Mouse (Mus musculus): ENCODE measurements at regions not wholly inside any gene's neighbourhood (a gene's known extent, or its start where the extent isn't known, plus 50 kb on each side); places are given as distances from the start of the nearest gene placed in this dataset.

DNA sequence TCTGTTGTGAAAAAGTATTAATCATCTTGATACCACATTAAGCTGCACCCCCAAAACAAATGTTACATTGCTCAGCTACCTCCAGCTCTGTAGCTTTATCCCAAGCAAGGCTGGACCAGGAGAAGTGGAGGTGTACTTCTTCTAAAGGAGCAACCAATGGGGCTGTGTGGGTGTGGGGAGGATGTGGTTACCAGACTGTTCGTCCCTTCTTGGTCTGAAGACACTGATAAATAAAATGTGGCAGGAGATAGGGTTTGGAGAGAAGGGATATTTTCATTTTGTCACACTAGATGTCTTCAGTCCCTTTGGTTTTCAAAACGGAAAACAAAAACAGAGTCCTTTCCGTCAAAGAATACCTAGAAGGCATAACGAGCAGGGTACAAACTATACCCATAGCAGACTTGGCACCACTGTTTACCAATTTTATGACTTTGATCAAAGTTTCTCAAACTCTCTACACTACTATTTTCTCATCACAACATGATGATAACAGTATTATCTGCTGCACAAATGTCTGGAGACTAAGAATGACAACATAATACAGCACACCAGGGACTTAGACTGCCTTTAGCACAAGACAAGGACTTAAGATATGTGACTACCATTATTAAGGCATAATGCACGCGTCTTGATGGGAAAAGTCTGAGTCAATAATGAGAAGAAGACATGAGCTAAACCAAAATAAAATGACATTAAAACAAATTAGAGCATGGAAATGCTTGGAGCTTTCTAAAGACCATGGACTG lies 253.4 kb upstream of the Rag2 start:
- DNase-seq (ENCODE audit: low spot score), result peak; percentile 26

DNA sequence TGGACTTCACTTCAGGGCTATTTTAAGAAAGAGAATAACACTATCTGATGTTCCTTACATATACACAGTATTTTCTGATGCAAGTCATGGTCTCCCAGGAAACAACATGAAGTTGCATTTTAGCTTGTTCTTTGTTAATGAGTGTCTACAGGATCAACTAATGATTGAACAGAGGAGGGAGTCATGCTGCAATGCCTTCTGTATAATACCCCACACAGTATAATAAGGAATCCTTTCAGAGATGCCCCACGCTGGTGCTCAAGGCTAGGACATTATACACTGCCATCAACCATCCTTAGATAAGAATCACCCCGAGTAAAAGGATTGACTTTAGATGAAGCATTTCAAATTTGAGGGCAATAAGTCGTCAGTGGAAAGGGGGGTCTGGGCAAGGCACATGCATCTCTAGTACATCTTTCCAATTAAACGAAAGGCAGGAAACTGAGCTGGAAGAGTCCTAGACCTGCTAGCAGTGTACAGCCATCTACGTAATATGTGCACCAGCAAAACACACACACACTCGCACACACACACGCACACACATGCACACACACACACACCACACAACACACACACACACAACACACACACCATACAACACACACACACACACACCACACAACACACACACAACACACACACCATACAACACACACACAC lies 252.6 kb upstream of the Rag2 start:
- DNase-seq (ENCODE audit: low spot score), result peak; percentile 10

DNA sequence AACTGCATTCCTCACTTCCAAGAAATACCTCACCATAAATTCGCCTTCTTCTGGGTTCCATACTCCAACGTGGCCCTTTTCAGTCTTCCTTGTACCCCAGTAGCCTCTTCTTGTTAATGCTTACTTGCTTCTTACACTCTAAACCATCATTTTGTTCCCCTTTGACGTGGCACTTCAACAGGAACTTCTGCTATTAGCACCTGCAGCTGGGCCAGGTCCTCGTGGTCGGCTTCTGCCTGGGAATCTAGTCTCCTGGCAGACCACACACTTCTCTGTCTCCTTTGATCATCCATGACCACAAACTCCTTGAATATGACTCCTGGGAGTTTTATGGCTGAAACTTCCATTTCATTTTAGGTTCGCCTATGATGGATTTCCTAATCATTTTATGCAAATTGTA lies 243.9 kb upstream of the Rag2 start:
- DNase-seq (ENCODE audit: low spot score), result no peak

DNA sequence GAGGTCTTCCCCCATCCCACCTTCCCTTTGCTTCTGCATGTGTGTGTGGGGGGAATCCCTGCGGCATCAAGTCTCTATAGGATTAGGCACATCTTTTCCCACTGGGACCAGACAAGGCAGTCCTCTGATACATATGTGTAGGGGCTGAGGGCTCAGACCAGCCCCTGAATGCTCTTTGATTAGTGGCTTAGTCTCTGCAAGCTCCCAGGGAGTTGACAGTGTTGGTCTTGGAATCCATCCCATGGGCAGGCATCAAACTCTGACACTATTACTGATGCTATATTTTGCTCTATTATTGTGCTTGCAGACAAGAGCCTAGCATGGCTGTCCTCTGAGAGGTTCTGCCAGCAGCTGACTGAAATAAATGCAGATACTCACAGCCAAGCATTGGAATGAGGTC lies 209.5 kb upstream of the Rag2 start:
- no peak for DNase-seq (ENCODE audit: low spot score)

DNA sequence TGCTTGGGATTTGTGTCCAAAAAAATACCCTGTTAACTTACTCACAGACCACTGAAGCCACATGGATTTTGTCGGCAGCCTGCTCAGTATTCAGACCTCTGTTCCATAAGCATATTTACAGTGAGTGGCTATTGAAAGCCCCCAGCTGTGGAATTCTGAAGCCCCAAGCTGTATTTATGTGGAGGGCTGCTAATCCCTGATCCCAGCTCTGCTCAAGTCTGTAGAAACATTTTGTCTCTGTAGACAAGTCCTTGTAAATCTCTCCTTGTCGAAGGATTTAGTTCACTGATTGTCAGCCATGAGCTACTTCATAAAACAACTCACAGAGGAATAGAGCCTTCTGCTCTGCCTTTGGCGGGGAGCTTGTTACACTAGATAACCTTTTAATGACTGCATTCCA lies 207.8 kb upstream of the Rag2 start:
- no peak for DNase-seq (ENCODE audit: low spot score)

DNA sequence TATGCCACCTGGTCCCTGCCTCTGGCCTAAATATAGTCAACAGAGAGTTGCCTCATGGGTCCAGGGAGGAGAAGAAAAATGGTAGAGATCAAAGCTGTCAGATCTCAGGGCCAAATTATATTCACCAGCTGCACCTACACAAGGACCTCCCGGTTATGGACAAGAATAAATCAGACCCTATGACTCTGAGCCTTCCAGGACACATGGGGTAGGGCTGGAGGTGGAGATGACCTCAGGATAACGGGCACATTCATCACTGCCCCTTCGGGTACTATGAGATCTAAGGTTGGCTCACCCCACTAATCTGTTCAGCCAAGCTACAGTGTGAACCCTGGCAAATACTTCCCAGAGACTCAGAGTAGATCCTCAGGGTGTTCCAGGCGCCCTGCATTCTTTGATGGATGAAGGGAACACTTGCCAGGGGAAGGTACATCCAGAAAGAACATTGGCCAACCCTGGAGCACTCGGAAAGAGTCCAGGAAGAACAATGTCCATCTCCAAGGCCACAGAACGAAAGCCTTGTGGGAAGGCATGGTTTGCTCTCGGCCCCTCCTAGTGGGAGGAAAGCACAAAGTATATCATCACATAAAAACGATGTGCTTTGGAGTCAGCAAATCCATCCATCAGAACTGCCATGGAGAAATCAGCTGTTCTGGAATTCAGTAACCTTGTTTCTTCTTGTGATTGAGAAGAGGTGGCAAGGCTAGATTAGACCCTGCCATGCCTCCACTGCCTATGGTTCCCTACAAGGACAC lies 191.2 kb upstream of the Rag2 start:
- no peak for DNase-seq (ENCODE audit: low spot score)

DNA sequence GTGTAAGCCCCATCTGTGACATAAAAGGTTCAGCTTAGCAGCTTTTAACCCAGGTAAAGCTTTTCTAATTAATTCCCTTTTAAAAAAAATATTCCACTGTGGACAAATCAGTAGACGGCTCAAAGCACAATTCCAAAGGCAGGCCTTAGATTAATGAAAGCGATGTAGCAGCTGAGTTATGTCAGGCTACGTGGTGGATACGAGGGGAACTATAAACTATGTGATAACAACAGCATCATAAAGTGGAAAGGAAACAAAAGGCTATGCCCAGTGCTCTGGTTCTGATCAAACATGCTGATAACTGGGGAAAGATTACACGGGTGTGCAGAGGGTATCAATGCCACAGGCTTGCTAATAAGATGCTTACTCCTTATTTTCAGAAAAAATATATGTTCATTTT lies 184.3 kb upstream of the Rag2 start:
- DNase-seq (ENCODE audit: low spot score), result no peak

DNA sequence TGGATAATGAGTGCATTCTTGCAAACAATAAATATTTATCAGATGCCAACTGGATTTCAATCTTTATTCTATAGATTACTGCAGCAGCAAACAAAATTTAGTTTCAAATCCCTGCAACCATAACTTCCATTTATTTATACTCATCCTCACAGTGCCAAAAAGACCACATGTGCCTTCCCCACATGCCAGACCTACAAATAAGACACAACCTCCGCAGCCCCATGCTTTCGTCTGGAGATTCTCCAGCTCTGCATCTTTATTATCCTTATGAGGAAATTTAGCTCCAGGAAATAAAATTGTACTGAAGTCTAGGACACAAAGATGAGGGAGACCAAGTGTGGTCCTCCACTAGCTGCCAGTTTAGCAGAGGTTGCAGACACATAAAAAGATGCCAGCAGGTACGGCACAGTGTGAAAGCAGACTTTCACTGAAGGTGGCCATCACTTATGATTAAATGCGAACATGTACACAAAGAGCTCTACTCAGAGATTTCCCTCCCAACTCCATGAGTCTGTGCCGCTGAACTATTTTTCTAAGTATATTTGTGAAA lies 183.4 kb upstream of the Rag2 start:
- no peak for DNase-seq (ENCODE audit: low spot score)

DNA sequence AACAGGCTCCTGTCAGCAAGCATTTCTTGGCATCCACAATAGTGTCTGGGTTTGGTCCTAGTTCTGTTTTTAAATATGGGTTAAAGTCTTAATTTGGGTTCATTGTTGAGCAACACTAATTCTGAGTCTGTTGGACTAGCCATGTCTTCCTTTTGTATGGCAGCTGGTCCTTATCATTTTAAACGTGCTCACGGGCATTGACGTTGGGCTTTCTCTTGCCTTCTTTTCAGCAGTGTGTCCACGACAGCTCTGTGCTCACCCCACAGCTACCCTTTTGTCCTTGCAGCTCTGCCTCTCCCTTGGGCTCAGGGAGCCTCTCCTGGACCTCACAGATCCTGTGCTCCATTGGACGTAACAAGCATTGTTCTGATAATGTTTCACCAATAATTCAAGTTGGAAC lies 168.9 kb upstream of the Rag2 start:
- no peak for DNase-seq (ENCODE audit: low spot score)

DNA sequence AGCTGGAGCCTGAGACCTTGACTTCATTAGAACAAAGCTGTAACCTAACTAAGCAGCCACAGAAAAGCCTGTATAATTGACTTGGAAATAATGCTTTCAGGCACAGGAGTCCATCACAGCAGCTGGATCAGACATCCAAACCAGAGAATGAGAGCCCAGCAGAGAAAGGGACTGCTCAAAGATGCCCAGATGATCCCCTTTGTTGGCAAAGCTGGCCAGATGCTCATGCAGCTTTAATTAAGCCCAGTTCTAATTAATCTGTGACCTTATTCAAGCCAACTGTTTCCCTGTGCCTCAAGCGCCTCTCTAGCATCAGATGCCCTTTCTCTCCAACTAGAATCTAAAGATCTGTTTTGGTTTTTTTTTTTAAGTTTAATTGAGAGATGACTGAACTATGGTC lies 165.6 kb upstream of the Rag2 start:
- DNase-seq (ENCODE audit: low spot score), result no peak

DNA sequence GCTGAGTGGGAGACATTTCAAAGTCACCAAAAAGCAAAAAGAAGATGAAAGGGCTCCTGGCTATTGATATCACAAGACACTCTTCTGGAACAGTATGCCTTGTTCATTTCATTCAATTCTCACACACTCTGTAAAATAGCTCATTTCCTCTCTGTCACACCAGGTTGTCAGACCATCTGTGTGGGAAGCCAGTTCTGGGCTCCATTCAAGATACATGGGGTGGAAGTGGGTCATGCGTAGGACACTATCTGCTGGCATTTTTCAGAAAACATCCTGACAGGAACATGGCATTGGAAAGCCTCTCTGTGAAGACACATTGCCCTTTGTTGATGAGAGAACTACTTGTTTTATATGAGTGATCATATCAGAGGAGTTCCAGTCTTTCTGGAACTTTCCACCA lies 162.1 kb upstream of the Rag2 start:
- no peak for DNase-seq (ENCODE audit: low spot score)

DNA sequence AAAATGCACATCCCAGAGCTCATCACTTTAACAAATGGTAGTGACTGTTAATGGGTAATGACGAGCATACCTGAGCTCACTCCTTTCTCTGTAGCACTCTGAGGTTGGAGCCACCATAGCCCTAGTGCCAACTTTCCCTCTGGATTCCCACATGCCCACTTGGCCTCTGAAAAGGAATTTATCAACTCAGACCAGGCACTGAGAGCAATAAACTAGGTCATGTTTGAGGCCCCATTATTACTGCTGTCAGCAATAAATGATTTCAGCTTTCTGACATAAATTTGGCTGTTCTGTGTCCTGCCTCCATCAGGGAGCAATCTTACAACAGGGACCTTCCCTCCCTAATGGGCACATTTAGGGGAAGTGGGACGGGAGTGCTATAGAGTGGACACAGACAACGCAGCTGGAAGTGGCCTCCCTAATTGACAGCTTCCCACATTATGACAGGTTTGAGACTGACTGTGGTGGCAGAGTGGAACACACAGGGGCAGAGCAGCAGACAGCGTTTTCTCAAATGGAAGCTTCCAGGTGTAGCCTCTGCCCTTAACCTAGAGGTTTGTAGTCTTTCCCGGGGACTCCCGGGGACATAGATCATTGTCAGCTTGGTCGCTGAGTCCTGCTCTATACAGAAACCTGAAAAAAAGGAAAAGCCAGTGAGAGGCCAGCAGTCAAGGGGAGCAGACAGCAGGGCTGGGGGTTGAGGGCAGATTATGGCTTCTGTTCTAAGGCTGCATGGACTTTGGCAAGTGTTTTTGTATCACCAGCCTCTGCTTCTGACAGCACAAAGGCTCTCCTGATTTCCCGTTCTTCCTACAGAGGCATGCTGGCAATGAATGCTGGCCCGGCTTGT lies 160.0 kb upstream of the Rag2 start:
- no peak for DNase-seq (ENCODE audit: low spot score)

DNA sequence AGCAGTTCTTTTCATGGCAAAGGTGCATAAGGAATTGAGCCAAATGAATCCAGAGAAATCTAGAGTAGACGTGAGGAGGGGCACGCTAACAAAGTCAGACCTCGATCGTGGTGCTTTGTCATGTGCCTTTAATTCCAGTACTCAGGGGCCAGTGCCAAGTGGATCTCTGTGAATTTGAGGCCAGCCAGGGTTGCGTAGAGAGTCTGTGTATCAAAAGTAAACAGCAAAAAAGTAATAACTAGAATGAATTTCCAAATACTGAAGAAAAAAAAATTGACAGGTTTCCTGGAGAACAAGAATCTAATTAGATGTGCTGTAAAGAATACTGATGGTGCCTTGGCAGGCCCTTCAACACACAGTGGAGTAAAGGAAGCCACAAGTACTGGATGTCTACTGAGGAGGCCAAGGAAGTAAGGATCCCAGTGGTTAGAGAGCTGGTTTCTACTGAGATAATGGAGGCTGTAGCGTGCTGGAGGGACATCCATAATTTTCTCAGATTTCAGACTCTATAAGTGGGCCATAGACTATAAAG lies 153.9 kb upstream of the Rag2 start:
- no peak for DNase-seq (ENCODE audit: low spot score)

DNA sequence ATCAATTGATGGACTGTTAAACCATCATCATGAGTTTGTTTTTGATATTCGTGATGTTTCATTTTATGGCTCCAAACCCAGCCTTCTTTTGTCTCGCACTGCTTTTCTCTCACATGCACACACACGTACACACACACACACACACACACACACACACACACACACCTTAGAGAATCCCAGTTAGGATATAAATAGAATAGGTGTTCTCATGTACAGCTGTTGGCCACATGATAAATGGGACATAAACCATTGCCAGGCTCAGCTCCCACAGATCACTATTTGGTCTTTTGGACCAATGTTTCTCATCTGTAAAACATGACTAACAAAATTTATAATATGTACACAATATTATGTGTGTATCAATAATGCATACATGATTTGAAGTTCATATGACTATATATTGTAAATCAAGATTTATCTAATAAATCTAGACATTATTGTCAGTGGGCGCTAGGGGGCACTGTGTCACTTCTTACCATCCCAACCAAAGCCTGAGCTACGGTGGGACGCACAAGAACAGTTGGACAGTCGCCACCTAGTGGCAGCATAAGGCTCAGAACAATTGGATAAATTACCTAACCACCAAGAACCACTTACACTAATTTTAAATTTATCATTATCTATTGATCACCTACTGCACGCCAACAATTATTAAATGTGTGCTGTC lies 151.9 kb upstream of the Rag2 start:
- peak; percentile 76 for DNase-seq (ENCODE audit: low spot score)

DNA sequence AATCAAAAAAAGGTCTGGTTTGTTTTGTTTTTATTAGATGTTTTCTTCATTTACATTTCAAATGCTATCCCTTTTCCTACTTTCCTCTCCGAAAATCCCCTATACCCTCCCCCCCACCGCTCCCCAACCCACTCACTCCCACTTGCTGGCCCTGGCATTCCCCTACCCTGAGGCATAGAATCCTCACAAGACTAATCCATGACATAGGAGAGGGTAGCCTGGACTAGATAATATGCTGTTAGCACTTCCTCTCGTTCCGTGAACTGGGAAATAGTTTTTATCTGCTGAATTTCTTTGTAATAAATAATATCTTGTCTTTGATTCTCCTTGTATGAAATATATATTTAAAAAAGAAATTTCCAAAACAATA lies 151.4 kb upstream of the Rag2 start:
- DNase-seq (ENCODE audit: low spot score), result no peak

DNA sequence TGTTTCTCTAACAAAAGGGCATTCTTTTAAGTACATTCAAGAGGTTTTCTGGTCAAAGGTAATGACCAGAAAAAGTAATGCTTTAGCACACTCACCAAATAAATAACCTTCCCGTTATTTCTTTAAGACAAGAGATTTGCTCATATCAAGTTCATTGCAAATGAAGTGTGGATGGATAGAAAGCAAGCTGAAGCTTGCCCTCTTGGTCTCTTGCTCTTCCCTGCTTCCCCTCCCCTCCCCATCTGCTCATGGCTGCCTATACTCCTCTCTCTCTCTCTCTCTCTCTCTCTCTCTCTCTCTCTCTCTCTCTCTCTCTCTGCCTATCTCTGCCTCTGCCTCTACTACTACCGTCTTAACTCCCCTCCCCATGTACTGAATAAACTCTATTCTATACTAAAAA lies 147.7 kb upstream of the Rag2 start:
- no peak for DNase-seq (ENCODE audit: low spot score)

DNA sequence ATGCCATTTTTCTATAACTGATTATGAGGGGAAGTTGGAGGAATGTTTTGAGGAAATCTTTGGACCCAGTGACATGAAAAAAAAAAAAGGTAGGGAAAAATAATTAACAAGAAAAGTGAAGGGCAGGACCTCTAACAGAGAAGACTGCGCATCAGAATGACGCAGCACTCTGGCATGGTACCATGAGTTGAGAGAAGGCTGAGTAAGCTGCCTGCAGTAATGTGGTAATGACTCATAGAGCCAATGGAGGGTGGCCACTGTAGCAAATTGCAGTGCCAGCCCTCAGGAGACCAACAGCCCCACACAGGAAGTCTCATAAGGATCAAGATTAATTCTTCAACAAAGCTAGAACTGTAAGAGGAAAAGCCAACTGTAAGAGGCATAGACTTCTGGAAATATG lies 134.3 kb upstream of the Rag2 start:
- DNase-seq (ENCODE audit: low spot score), result no peak

DNA sequence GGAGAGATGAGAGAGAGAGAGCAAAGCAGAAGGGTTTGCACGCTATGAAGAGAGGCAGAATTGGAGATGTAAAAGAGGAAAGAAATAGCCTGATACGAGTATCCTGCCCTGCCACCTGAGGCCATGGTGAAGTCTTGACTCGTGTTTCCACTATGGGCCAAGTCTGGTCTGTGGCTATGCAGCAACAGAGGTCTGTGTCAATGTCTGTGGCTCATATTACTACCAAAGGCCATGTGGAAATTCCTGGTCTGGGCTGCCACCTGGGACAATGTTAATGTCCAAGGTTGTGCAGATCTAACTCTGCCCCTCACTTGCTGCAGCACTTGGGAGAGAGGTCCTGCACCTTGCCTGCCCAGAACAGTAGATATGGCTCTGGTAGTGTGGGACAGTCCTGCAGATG lies 132.8 kb upstream of the Rag2 start:
- DNase-seq (ENCODE audit: low spot score), result no peak

DNA sequence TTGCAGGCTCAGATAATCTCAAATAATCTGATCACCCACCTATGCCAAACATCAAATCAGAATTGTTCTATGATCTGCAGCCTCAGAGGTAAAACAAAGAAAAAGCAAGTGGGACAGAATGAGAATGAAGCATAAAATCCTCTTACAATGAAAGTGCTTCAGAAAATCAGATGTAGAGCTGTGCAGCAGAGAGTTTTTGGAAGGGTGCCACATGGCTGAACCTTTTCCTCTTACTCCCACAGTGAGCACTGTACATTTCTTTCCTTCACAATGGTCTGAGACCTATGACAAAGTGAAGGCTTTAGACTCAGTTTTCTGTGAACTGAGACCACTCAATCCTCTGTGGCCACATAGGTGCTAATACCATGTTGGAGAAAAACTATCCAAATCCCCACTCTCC lies 116.4 kb upstream of the Rag2 start:
- no peak for DNase-seq (ENCODE audit: low spot score)
